ENCODE assay signal across 8 mouse cellular contexts in genomic region chr1:57376806-57377205, GRCm38 (mm10). TPM values are rescaled to one million over a fixed set of nuclear protein-coding genes. Genes with fewer than 3 reads are reported as not detected.
DNase-seq lines count a peak whose midpoint lies in the region; ATAC-seq lines count a peak whose summit lies in the region.

No protein-coding gene starts in this region.

- H3K9me3 ChIP-seq in lung, embryonic 15.5 days = no peaks in the 10 kb centered on the region
- H3K9me3 ChIP-seq in embryonic facial prominence, embryonic 15.5 days (replicated peaks) = no peaks in the 10 kb centered on the region
- H3K9me3 ChIP-seq in limb, embryonic 12.5 days = 0 out of 2 replicates have a peak, but pooled peaks cover 2% of the 10 kb centered on the region
- no peaks in the 10 kb centered on the region for H3K9me3 ChIP-seq in neural tube, embryonic 14.5 days (ENCODE audit: control insufficient read depth, low read length)

- no peaks in the 10 kb centered on the region for H3K27me3 ChIP-seq in lung, embryonic 15.5 days
- H3K27me3 ChIP-seq in embryonic facial prominence, embryonic 15.5 days = no peaks in the 10 kb centered on the region
- no peaks in the 10 kb centered on the region for H3K27me3 ChIP-seq in limb, embryonic 12.5 days
- H3K27me3 ChIP-seq in neural tube, embryonic 14.5 days (ENCODE audit: control insufficient read depth, insufficient read depth, low read length) = 0 out of 2 replicates have a peak, but pooled peaks cover 2% of the 10 kb centered on the region

- peaks cover 8% of the 10 kb centered on the region for H3K4me1 ChIP-seq in lung, embryonic 15.5 days
- peaks cover 12% of the 10 kb centered on the region for H3K4me1 ChIP-seq in embryonic facial prominence, embryonic 15.5 days
- peaks cover 13% of the 10 kb centered on the region for H3K4me1 ChIP-seq in limb, embryonic 12.5 days (replicated peaks)
- peaks cover 3% of the 10 kb centered on the region; the same call in 1 of the 2 replicates for H3K4me1 ChIP-seq in neural tube, embryonic 14.5 days (ENCODE audit: control insufficient read depth, insufficient read depth, low read length)

- no peak for ATAC-seq in lung, embryonic 15.5 days (ENCODE audit: borderline replicate concordance, extremely low read depth, low FRiP score, low TSS enrichment)
- ATAC-seq in embryonic facial prominence, embryonic 15.5 days (ENCODE audit: insufficient number of reproducible peaks, low FRiP score, low TSS enrichment, low read depth) = no peak
- no peak for ATAC-seq in limb, embryonic 12.5 days (ENCODE audit: insufficient number of reproducible peaks, insufficient read depth, low FRiP score, low TSS enrichment, low read depth)
- no peak for ATAC-seq in neural tube, embryonic 14.5 days (ENCODE audit: low read depth)

- no peaks in the 10 kb centered on the region for H3K36me3 ChIP-seq in lung, embryonic 15.5 days
- no peaks in the 10 kb centered on the region for H3K36me3 ChIP-seq in embryonic facial prominence, embryonic 15.5 days
- no peaks in the 10 kb centered on the region for H3K36me3 ChIP-seq in limb, embryonic 12.5 days
- no peaks in the 10 kb centered on the region for H3K36me3 ChIP-seq in neural tube, embryonic 14.5 days (ENCODE audit: control insufficient read depth, insufficient read depth, low read length)

- no peak for DNase-seq in lung, adult 18-20 months
- DNase-seq in B cell, adult 2 months = no peak
- DNase-seq in retina, embryonic 14.5 days (ENCODE audit: low spot score) = no peak
- no peak for DNase-seq in embryo, embryonic 10 days (ENCODE audit: low spot score)

- 55% methylated on average over 6 of the region's 6 CpGs for WGBS in lung, embryonic 15.5 days
- 58% methylated on average over 6 of the region's 6 CpGs for WGBS in embryonic facial prominence, embryonic 15.5 days
- WGBS in limb, embryonic 12.5 days = 61% methylated on average over 6 of the region's 6 CpGs
- WGBS in neural tube, embryonic 14.5 days = 74% methylated on average over 6 of the region's 6 CpGs

- 0 out of 2 replicates have a peak overlapping the region, but pooled peaks have one; percentile 34 for H3K9ac ChIP-seq in lung, embryonic 15.5 days
- H3K9ac ChIP-seq in embryonic facial prominence, embryonic 15.5 days = no peak overlapping the region
- no peak overlapping the region for H3K9ac ChIP-seq in limb, embryonic 12.5 days (replicated peaks)
- H3K9ac ChIP-seq in neural tube, embryonic 14.5 days (replicated peaks; ENCODE audit: low read depth, low read length) = no peak overlapping the region

- peak overlapping the region; percentile 38; the same call in 1 of the 2 replicates for H3K27ac ChIP-seq in lung, embryonic 15.5 days
- no peak overlapping the region for H3K27ac ChIP-seq in embryonic facial prominence, embryonic 15.5 days (replicated peaks)
- no peak overlapping the region for H3K27ac ChIP-seq in limb, embryonic 12.5 days
- H3K27ac ChIP-seq in neural tube, embryonic 14.5 days (ENCODE audit: low read depth, low read length) = no peak overlapping the region

- peak overlapping the region; percentile 99 for H3K4me3 ChIP-seq in lung, embryonic 15.5 days
- H3K4me3 ChIP-seq in embryonic facial prominence, embryonic 15.5 days (replicated peaks) = peak overlapping the region; percentile 95
- peak overlapping the region; percentile 89 for H3K4me3 ChIP-seq in limb, embryonic 12.5 days (replicated peaks)
- H3K4me3 ChIP-seq in neural tube, embryonic 14.5 days (ENCODE audit: low read depth, low read length) = no peak overlapping the region

- peak overlapping the region; percentile 89 for H3K4me2 ChIP-seq in lung, embryonic 15.5 days
- peak overlapping the region; percentile 95 for H3K4me2 ChIP-seq in embryonic facial prominence, embryonic 15.5 days (replicated peaks)
- peak overlapping the region; percentile 95 for H3K4me2 ChIP-seq in limb, embryonic 12.5 days
- H3K4me2 ChIP-seq in neural tube, embryonic 14.5 days (ENCODE audit: low read depth, low read length) = peak overlapping the region; percentile 34

RNA-seq across cellular contexts. Expression of gene 1700066M21Rik, which starts 0.6 kb away (rescaled TPM):
- polyA plus RNA-seq in lung, embryonic 15.5 days (2015; fragmentation: Nextera tagmentation; extraction: Ambion mirVana) = 13.4 and 14.9 TPM in 2 replicates
- polyA plus RNA-seq in embryonic facial prominence, embryonic 15.5 days (2015; fragmentation: Nextera tagmentation; extraction: Ambion mirVana) = 14.7 and 15.8 TPM in 2 replicates
- polyA plus RNA-seq in limb, embryonic 12.5 days (2016; fragmentation: Nextera tagmentation; extraction: Ambion mirVana) = 12.8 and 13.6 TPM in 2 replicates
- 25.2 and 26.3 TPM in 2 replicates for polyA plus RNA-seq in neural tube, embryonic 14.5 days (2014; fragmentation: Nextera tagmentation; extraction: Ambion mirVana)

RNA-seq across cellular contexts. Expression of gene Maip1, which starts 29.3 kb away (rescaled TPM):
- polyA plus RNA-seq in lung, embryonic 15.5 days (2015; fragmentation: Nextera tagmentation; extraction: Ambion mirVana) = 17.2 and 17.8 TPM in 2 replicates
- polyA plus RNA-seq in embryonic facial prominence, embryonic 15.5 days (2015; fragmentation: Nextera tagmentation; extraction: Ambion mirVana) = 15.3 and 16.2 TPM in 2 replicates
- 20.4 and 20.7 TPM in 2 replicates for polyA plus RNA-seq in limb, embryonic 12.5 days (2016; fragmentation: Nextera tagmentation; extraction: Ambion mirVana)
- 16.2 and 18.0 TPM in 2 replicates for polyA plus RNA-seq in neural tube, embryonic 14.5 days (2014; fragmentation: Nextera tagmentation; extraction: Ambion mirVana)

RNA-seq across cellular contexts. Expression of gene Tyw5, which starts 30.1 kb away (rescaled TPM):
- 32.4 and 36.3 TPM in 2 replicates for polyA plus RNA-seq in lung, embryonic 15.5 days (2015; fragmentation: Nextera tagmentation; extraction: Ambion mirVana)
- polyA plus RNA-seq in embryonic facial prominence, embryonic 15.5 days (2015; fragmentation: Nextera tagmentation; extraction: Ambion mirVana) = 24.4 and 31.1 TPM in 2 replicates
- polyA plus RNA-seq in limb, embryonic 12.5 days (2016; fragmentation: Nextera tagmentation; extraction: Ambion mirVana) = 30.5 and 33.2 TPM in 2 replicates
- 27.2 and 28.9 TPM in 2 replicates for polyA plus RNA-seq in neural tube, embryonic 14.5 days (2014; fragmentation: Nextera tagmentation; extraction: Ambion mirVana)

Comparison
In these comparisons a context has a peak if more than half of its experiments do, and no peak if none do; other contexts are left out.
1. H3K4me2 ChIP-seq: peak in every context shown above with its lines; median percentile 95 in embryonic facial prominence, embryonic 15.5 days; 95 in limb, embryonic 12.5 days; 89 in lung, embryonic 15.5 days; 34 in neural tube, embryonic 14.5 days.